Mouse (Mus musculus): Measurements from ENCODE around the gene B230118H07Rik. TPM values are rescaled to one million over a fixed set of nuclear protein-coding genes. Genes with fewer than 3 reads are reported as not detected.

Gene B230118H07Rik
- polyA plus RNA-seq, 1 experiment from 2014 or later, result 61.7 TPM

- H3K4me2 ChIP-seq (ENCODE audit: low read depth, severe bottlenecking), result no peak overlapping the region
- WGBS, result 85% methylated on average over 3 of the region's 3 CpGs
- H3K9me3 ChIP-seq (ENCODE audit: control insufficient read depth, low read length), result no peaks in the 10 kb centered on the region
- ATAC-seq (ENCODE audit: insufficient number of reproducible peaks, low FRiP score, low TSS enrichment, low read depth), result no peak
- no peaks in the 10 kb centered on the region for H3K4me1 ChIP-seq (ENCODE audit: control insufficient read depth, insufficient read depth, low read length)
- no peak overlapping the region for H3K4me3 ChIP-seq (ENCODE audit: low read depth, low read length)
- no peaks in the 10 kb centered on the region for H3K36me3 ChIP-seq (ENCODE audit: control insufficient read depth, insufficient read depth, low read length)
- H3K27me3 ChIP-seq (ENCODE audit: control insufficient read depth, insufficient read depth, low read length), result no peaks in the 10 kb centered on the region
- no peak overlapping the region for H3K9ac ChIP-seq (ENCODE audit: low read length)
- no peak overlapping the region for H3K27ac ChIP-seq (replicated peaks; ENCODE audit: low read depth, low read length)
- no peak for DNase-seq (ENCODE audit: low spot score)
These were observed 89.9 kb downstream of the B230118H07Rik start for GRCm38 (mm10) chr2:101559431-101559830.

DNA sequence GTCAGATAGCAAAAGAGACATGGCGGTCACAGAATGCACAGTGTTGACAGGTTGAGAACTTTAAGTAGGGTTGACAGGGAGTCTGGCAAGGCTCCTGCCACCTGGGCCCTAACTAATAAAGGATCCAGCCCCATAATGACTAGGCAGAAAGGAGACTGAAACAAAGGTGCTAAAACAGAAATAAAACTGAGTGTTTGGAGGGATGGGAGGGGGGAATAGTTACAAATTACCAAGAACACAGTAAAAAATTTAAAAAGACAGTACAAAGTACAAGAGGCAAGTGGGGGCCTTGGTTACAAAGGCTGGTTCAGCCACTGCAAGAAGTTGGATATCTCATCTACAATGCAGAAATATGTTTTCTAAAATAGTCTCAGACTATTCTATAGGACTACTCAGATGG is 93.4 kb downstream of the B230118H07Rik start:
- H3K4me3 ChIP-seq (ENCODE audit: low read depth, low read length), result no peak overlapping the region
- H3K9ac ChIP-seq (ENCODE audit: low read length), result no peak overlapping the region
- ATAC-seq (ENCODE audit: insufficient number of reproducible peaks, low FRiP score, low TSS enrichment, low read depth) (no peak), DNase-seq (ENCODE audit: low spot score) (no peak)
- no peaks in the 10 kb centered on the region for H3K27me3 ChIP-seq (ENCODE audit: control insufficient read depth, insufficient read depth, low read length)
- no peak overlapping the region for H3K4me2 ChIP-seq (ENCODE audit: low read depth, severe bottlenecking)
- WGBS, result 77% methylated on average over 1 of the region's 1 CpGs
- no peak overlapping the region for H3K27ac ChIP-seq (replicated peaks; ENCODE audit: low read depth, low read length)
- H3K36me3 ChIP-seq (ENCODE audit: control insufficient read depth, insufficient read depth, low read length), result no peaks in the 10 kb centered on the region
- no peaks in the 10 kb centered on the region for H3K9me3 ChIP-seq (ENCODE audit: control insufficient read depth, low read length)
- H3K4me1 ChIP-seq (ENCODE audit: control insufficient read depth, insufficient read depth, low read length), result no peaks in the 10 kb centered on the region

DNA sequence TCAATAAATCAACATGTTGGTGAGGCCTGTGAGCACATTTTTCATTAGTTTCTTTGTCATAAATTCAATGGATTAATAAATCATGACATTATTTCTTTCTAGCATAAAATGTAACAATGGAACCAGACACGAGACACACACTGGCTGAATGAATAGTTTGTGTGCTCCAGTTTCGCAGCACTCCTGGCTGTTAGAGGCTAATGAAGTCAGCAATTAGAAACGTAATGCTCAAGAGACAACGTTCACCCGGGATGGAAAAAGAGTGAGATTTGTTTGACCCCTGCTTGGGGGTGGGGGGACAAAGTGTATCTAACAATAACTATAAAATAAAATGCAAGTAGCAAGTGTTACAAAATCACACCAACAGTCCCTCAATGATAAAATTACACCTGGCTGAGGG is 95.5 kb downstream of the B230118H07Rik start:
- no peak for ATAC-seq (ENCODE audit: insufficient number of reproducible peaks, low FRiP score, low TSS enrichment, low read depth)
- H3K4me3 ChIP-seq (ENCODE audit: low read depth, low read length), result no peak overlapping the region
- no peak overlapping the region for H3K9ac ChIP-seq (ENCODE audit: low read length)
- H3K36me3 ChIP-seq (ENCODE audit: control insufficient read depth, insufficient read depth, low read length), result no peaks in the 10 kb centered on the region
- no peaks in the 10 kb centered on the region for H3K9me3 ChIP-seq (ENCODE audit: control insufficient read depth, low read length)
- H3K27ac ChIP-seq (replicated peaks; ENCODE audit: low read depth, low read length), result no peak overlapping the region
- no peak for DNase-seq (ENCODE audit: low spot score)
- no peaks in the 10 kb centered on the region for H3K4me1 ChIP-seq (ENCODE audit: control insufficient read depth, insufficient read depth, low read length)
- 77% methylated on average over 5 of the region's 5 CpGs for WGBS
- no peaks in the 10 kb centered on the region for H3K27me3 ChIP-seq (ENCODE audit: control insufficient read depth, insufficient read depth, low read length)
- H3K4me2 ChIP-seq (ENCODE audit: low read depth, severe bottlenecking), result no peak overlapping the region

DNA sequence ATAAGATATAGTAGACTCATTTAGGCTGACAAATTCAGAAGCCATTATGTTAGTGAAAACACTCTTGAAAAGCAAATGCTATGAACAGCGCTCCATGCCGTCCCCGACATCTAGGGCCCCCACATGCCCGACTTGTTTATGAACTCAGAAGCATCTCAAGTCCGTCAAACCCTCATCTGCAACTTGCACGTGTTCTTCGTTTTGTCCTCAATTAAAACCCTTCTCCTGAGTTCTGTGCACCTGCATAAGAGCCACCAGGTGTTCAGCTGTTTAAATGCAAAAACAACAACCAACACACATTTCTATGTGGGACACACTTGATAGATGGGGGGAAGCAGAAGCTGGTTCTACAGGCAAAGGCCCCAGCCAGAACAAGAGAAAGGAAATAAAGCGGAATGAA is 97.0 kb downstream of the B230118H07Rik start:
- Histone ChIP-seq H3K9me3 (ENCODE audit: control insufficient read depth, low read length) (no peaks in the 10 kb centered on the region), H3K4me3 (ENCODE audit: low read depth, low read length) (no peak overlapping the region), H3K4me2 (ENCODE audit: low read depth, severe bottlenecking) (no peak overlapping the region), H3K4me1 (ENCODE audit: control insufficient read depth, insufficient read depth, low read length) (no peaks in the 10 kb centered on the region), H3K27me3 (ENCODE audit: control insufficient read depth, insufficient read depth, low read length) (no peaks in the 10 kb centered on the region), H3K27ac (replicated peaks; ENCODE audit: low read depth, low read length) (no peak overlapping the region), H3K36me3 (ENCODE audit: control insufficient read depth, insufficient read depth, low read length) (no peaks in the 10 kb centered on the region), H3K9ac (ENCODE audit: low read length) (no peak overlapping the region)
- WGBS, result 80% methylated on average over 8 of the region's 8 CpGs
- DNase-seq (ENCODE audit: low spot score) (no peak), ATAC-seq (ENCODE audit: insufficient number of reproducible peaks, low FRiP score, low TSS enrichment, low read depth) (no peak)

- WGBS, result 74% methylated on average over 6 of the region's 6 CpGs
- no peaks in the 10 kb centered on the region for H3K27me3 ChIP-seq (ENCODE audit: control insufficient read depth, insufficient read depth, low read length)
- no peaks in the 10 kb centered on the region for H3K36me3 ChIP-seq (ENCODE audit: control insufficient read depth, insufficient read depth, low read length)
- no peak overlapping the region for H3K9ac ChIP-seq (ENCODE audit: low read length)
- DNase-seq (ENCODE audit: low spot score) (no peak), ATAC-seq (ENCODE audit: insufficient number of reproducible peaks, low FRiP score, low TSS enrichment, low read depth) (no peak)
- H3K4me1 ChIP-seq (ENCODE audit: control insufficient read depth, insufficient read depth, low read length), result no peaks in the 10 kb centered on the region
- no peak overlapping the region for H3K4me2 ChIP-seq (ENCODE audit: low read depth, severe bottlenecking)
- no peaks in the 10 kb centered on the region for H3K9me3 ChIP-seq (ENCODE audit: control insufficient read depth, low read length)
- no peak overlapping the region for H3K27ac ChIP-seq (replicated peaks; ENCODE audit: low read depth, low read length)
- no peak overlapping the region for H3K4me3 ChIP-seq (ENCODE audit: low read depth, low read length)
These were observed 98.2 kb downstream of the B230118H07Rik start for GRCm38 (mm10) chr2:101551026-101551719.

GRCm38 (mm10) chr2:101550176-101550575 is 99.2 kb downstream of the B230118H07Rik start:
- 63% methylated on average over 2 of the region's 2 CpGs for WGBS

DNA sequence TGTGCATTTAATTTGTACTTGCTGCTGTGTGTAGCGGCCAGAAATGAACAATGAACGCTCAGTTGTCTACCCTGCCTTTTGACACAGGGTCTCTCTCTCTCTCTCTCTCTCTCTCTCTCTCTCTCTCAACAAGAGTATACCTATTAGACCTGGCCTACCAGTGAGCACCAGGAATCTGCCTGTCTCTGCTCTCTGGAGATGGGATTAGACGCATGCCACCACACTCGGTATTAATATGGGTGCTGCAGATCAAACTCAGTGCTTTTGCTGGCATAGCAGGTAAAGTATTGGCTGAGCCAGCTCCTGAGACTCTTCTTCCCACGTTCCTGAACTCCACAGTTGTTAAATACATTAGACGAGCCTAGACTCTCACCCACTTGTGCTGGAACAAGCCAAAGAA is 100.5 kb downstream of the B230118H07Rik start:
- WGBS, result 86% methylated on average over 6 of the region's 6 CpGs
- ATAC-seq (ENCODE audit: insufficient number of reproducible peaks, low FRiP score, low TSS enrichment, low read depth) (no peak), DNase-seq (ENCODE audit: low spot score) (no peak)
- Histone ChIP-seq H3K9me3 (ENCODE audit: control insufficient read depth, low read length) (no peaks in the 10 kb centered on the region), H3K4me1 (ENCODE audit: control insufficient read depth, insufficient read depth, low read length) (no peaks in the 10 kb centered on the region), H3K27me3 (ENCODE audit: control insufficient read depth, insufficient read depth, low read length) (no peaks in the 10 kb centered on the region), H3K9ac (ENCODE audit: low read length) (no peak overlapping the region), H3K4me3 (ENCODE audit: low read depth, low read length) (no peak overlapping the region), H3K36me3 (ENCODE audit: control insufficient read depth, insufficient read depth, low read length) (no peaks in the 10 kb centered on the region), H3K27ac (replicated peaks; ENCODE audit: low read depth, low read length) (no peak overlapping the region), H3K4me2 (ENCODE audit: low read depth, severe bottlenecking) (no peak overlapping the region)

More at GRCm38 (mm10) chr2:101550176-101550575, 99.2 kb downstream of the B230118H07Rik start:
- Histone ChIP-seq H3K36me3 (ENCODE audit: control insufficient read depth, insufficient read depth, low read length) (no peaks in the 10 kb centered on the region), H3K4me1 (ENCODE audit: control insufficient read depth, insufficient read depth, low read length) (no peaks in the 10 kb centered on the region), H3K9ac (ENCODE audit: low read length) (no peak overlapping the region), H3K9me3 (ENCODE audit: control insufficient read depth, low read length) (no peaks in the 10 kb centered on the region), H3K27me3 (ENCODE audit: control insufficient read depth, insufficient read depth, low read length) (no peaks in the 10 kb centered on the region), H3K27ac (replicated peaks; ENCODE audit: low read depth, low read length) (no peak overlapping the region), H3K4me3 (ENCODE audit: low read depth, low read length) (no peak overlapping the region), H3K4me2 (ENCODE audit: low read depth, severe bottlenecking) (no peak overlapping the region)
- ATAC-seq (ENCODE audit: insufficient number of reproducible peaks, low FRiP score, low TSS enrichment, low read depth) (no peak), DNase-seq (ENCODE audit: low spot score) (no peak)

- Histone ChIP-seq H3K4me3 (ENCODE audit: low read depth, low read length) (no peak overlapping the region), H3K27me3 (ENCODE audit: control insufficient read depth, insufficient read depth, low read length) (no peaks in the 10 kb centered on the region), H3K27ac (replicated peaks; ENCODE audit: low read depth, low read length) (no peak overlapping the region), H3K9ac (ENCODE audit: low read length) (no peak overlapping the region), H3K9me3 (ENCODE audit: control insufficient read depth, low read length) (no peaks in the 10 kb centered on the region), H3K36me3 (ENCODE audit: control insufficient read depth, insufficient read depth, low read length) (no peaks in the 10 kb centered on the region), H3K4me1 (ENCODE audit: control insufficient read depth, insufficient read depth, low read length) (no peaks in the 10 kb centered on the region), H3K4me2 (ENCODE audit: low read depth, severe bottlenecking) (no peak overlapping the region)
- no peak for ATAC-seq (ENCODE audit: insufficient number of reproducible peaks, low FRiP score, low TSS enrichment, low read depth)
- DNase-seq (ENCODE audit: low spot score), result no peak
- WGBS, result 83% methylated on average over 2 of the region's 2 CpGs
These were observed 103.7 kb downstream of the B230118H07Rik start for GRCm38 (mm10) chr2:101545593-101545992.

Measured in limb, embryonic 11.5 days (tissue).